In genomic region chr8:56323276-56323675, GRCm38 (mm10) we compare ENCODE assay signal across 21 mouse cellular contexts.
"Had no signal": no experiment of that assay in that cellular context is flagged by ENCODE, and none has a peak within 500 bp of the region (broad histone marks: within the 10 kb centered on the region; RNA-seq: fewer than 3 reads in every experiment).

No protein-coding gene starts in this region.

- H3K36me3 ChIP-seq: liver, embryonic 15.5 days; lung, embryonic 15.5 days; midbrain, embryonic 13.5 days; midbrain, embryonic 15.5 days; neural tube, embryonic 12.5 days had no signal

- H3K9ac ChIP-seq: liver, embryonic 15.5 days; liver, postnatal 0 days; lung, embryonic 15.5 days; midbrain, embryonic 13.5 days; midbrain, embryonic 15.5 days; neural tube, embryonic 12.5 days had no signal

- H3K27ac ChIP-seq: liver, embryonic 15.5 days; lung, embryonic 15.5 days; macrophage; midbrain, embryonic 13.5 days; midbrain, embryonic 15.5 days; neural tube, embryonic 12.5 days had no signal

- H3K27me3 ChIP-seq: liver, embryonic 15.5 days; lung, embryonic 15.5 days; megakaryocyte, embryonic 14.5 days; midbrain, embryonic 13.5 days; midbrain, embryonic 15.5 days; neural tube, embryonic 12.5 days had no signal

- DNase-seq: liver, postnatal 0 days; lung, adult 2 months; lung, postnatal 14 days; lung, postnatal 36 days; retina, postnatal 1 day; right cerebral cortex, adult 18-20 months; right cerebral cortex, postnatal 25 days; right cerebral cortex, postnatal 4 days; spleen, adult 18-20 months; thymus, adult 18-20 months; thymus, postnatal 14 days; thymus, postnatal 36 days had no signal

- H3K9me3 ChIP-seq: liver, embryonic 15.5 days; lung, embryonic 15.5 days; megakaryocyte, embryonic 14.5 days; midbrain, embryonic 13.5 days; midbrain, embryonic 15.5 days; neural tube, embryonic 12.5 days had no signal

- H3K4me2 ChIP-seq: liver, embryonic 15.5 days; lung, embryonic 15.5 days; midbrain, embryonic 11.5 days; midbrain, embryonic 13.5 days; midbrain, embryonic 15.5 days; neural tube, embryonic 12.5 days had no signal

- H3K4me1 ChIP-seq: liver, embryonic 15.5 days; lung, embryonic 15.5 days; megakaryocyte, embryonic 14.5 days; midbrain, embryonic 13.5 days; midbrain, embryonic 15.5 days; neural tube, embryonic 12.5 days had no signal

- H3K4me3 ChIP-seq: liver, embryonic 15.5 days; lung, embryonic 15.5 days; megakaryocyte, embryonic 14.5 days; midbrain, embryonic 13.5 days; midbrain, embryonic 15.5 days; neural tube, embryonic 12.5 days had no signal

- ATAC-seq: liver, postnatal 0 days; lung, postnatal 0 days; midbrain, embryonic 13.5 days; midbrain, embryonic 15.5 days had no signal
